Mouse (Mus musculus) heart, adult 2 months (tissue): Measurements from ENCODE around the gene Ctnnb1. TPM values are rescaled to one million over a fixed set of nuclear protein-coding genes. Genes with fewer than 3 reads are reported as not detected.

Experiments used
- DNase-seq, 2 experiments: peaks; one replicate each; pipeline ENCODE4 v3.0.0; 2021
- H3K27ac ChIP-seq: fragments of 200-600 bp; 2 replicates; pipeline ENCODE4 v1.8.1; 2022
- H3K27me3 ChIP-seq: fragments of 200-500 bp; 2 replicates; pipeline ENCODE4 v1.6.1; 2012; ENCODE audit warnings: mild to moderate bottlenecking, low read length, inconsistent platforms, mixed read lengths; ENCODE audit not compliant: control insufficient read depth, insufficient read depth
- H3K36me3 ChIP-seq: fragments of 200-500 bp; 2 replicates; pipeline ENCODE4 v1.6.1; 2012; ENCODE audit warnings: low read length, inconsistent platforms; ENCODE audit not compliant: control insufficient read depth, insufficient read depth
- H3K4me1 ChIP-seq: fragments of 200-500 bp; 2 replicates; pipeline ENCODE4 v1.6.1; 2011; ENCODE audit warnings: low read length; ENCODE audit not compliant: control insufficient read depth, insufficient read depth
- H3K4me3 ChIP-seq: fragments of 200-600 bp; 2 replicates; pipeline ENCODE4 v1.8.1; 2022
- H3K79me2 ChIP-seq: fragments of 200-500 bp; replicated peaks from 2 replicates; pipeline ENCODE4 v1.6.1; 2012; ENCODE audit warnings: mild to moderate bottlenecking, inconsistent platforms, low read length, moderate library complexity, mixed read lengths; ENCODE audit not compliant: control insufficient read depth, insufficient read depth
- H3K9ac ChIP-seq: fragments of 200-500 bp; 2 replicates; pipeline ENCODE4 v1.6.1; 2012; ENCODE audit warnings: low read depth, mild to moderate bottlenecking, control low read depth, inconsistent platforms, low read length, mixed read lengths
- CTCF ChIP-seq: fragments of 200-600 bp; IDR thresholded peaks from 2 replicates; pipeline ENCODE4 v1.8.1; 2022; ENCODE audit warnings: antibody characterized with exemption, mild to moderate bottlenecking, moderate library complexity
- EP300 ChIP-seq: fragments of 200-500 bp; IDR thresholded peaks from 2 replicates; pipeline ENCODE4 v1.6.1; 2011; ENCODE audit warnings: low read depth, low read length, control low read depth; ENCODE audit not compliant: insufficient read depth
- POLR2A ChIP-seq: fragments of 200-500 bp; IDR thresholded peaks from 2 replicates; pipeline ENCODE4 v1.6.1; 2011; ENCODE audit warnings: mild to moderate bottlenecking, low read depth, low read length, control low read depth; ENCODE audit not compliant: insufficient read depth
- WGBS: fragments of 180-500 bp; shearing (Covaris S2); methylation state at CpG from one replicate; pipeline ENCODE4 v1.1.7; 2018; 5-methylcytosine and 5-hydroxymethylcytosine counted together
- intact Hi-C: fragments of 180-260 bp; cut with DNase I; formaldehyde crosslinking; loops from one replicate; pipeline ENCODE4 v1.15.1; 2025
- long read RNA-seq: library from polyadenylated mRNA; stranded (forward); transcript quantifications from one replicate; pipeline ENCODE4 v2.0.0, GENCODE M21; 2021
- polyA plus RNA-seq: library from polyadenylated mRNA; depleted of rRNA; stranded (reverse); fragments of >200 nt; gene quantifications from 2 replicates; pipeline ENCODE4 v1.2.3, GENCODE M21; 2012; rRNA removed
- total RNA-seq, 2 experiments: library from RNA; stranded (reverse); gene quantifications; 2 replicates each; pipeline ENCODE4 v1.2.3; 2021

Gene Ctnnb1
- total RNA-seq (100 to 1,000 TPM; 382 to 431 TPM), polyA plus RNA-seq (138 and 180 TPM in 2 replicates)
- long read RNA-seq, transcript Ctnnb1-201 (15 exons, 3,623 nt), result major isoform, 20 of 49 reads
- long read RNA-seq, partial matches to known transcripts, result 19 of 49 reads
- long read RNA-seq, other reads (novel, unspliced or antisense), result 6 of 49 reads

DNA sequence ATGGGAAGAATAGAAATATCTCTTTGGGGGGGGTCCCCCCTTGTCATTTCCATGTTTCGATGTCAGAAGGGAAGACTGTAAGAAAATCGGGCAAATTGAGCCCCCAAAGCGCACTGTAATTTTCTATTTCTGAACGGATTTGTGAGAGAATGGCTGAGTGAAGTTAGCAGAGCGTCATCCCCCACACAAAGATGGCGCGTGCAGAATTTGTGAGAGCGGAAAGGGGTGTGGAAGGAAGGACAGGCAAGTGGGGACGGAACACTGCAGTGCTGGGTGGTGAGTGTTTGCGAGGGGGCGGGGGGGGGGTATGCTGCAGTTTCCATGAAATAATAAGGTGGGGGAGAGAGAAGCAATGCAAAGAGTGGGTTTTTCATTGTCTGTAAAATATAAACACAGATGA is at the start of gene Ctnnb1:
TSS of gene Ctnnb1 (plus strand) at position 136 of the 400 bp plus-strand sequence.
- TF ChIP-seq POLR2A (no peak), CTCF (no peak), EP300 (no peak)
- no peak for DNase-seq
- Histone ChIP-seq H3K9ac (no peak within 1 kb of the TSS), H3K36me3 (no peaks in the 10 kb centered on the region), H3K27ac (no peak within 1 kb of the TSS), H3K79me2 (no peaks in the 10 kb centered on the region), H3K27me3 (no peaks in the 10 kb centered on the region), H3K4me3 (no peak within 1 kb of the TSS), H3K4me1 (peaks cover 3% of the 10 kb centered on the region; the same call in 1 of the 2 replicates)
- intact Hi-C loops, result no loop called here
- 89% methylated on average over 11 of the region's 11 CpGs for WGBS

- intact Hi-C loops, result loop anchor here (5.0 kb wide), 1 partner anchor 33 kb away; no protein-coding TSS in a partner anchor
- DNase-seq, result peak; percentile 45 to 51
- peak overlapping the region; percentile 11; the same call in 1 of the 2 replicates for H3K9ac ChIP-seq
- TF ChIP-seq POLR2A (no peak), EP300 (peak; percentile 78)
- no peaks in the 10 kb centered on the region; the same call in 1 of the 2 replicates for H3K36me3 ChIP-seq
- H3K4me3 ChIP-seq, result no peak overlapping the region
- peak overlapping the region; percentile 84 for H3K27ac ChIP-seq
- H3K79me2 ChIP-seq, result no peaks in the 10 kb centered on the region; the same call in 1 of the 2 replicates
- H3K4me1 ChIP-seq, result peaks cover 10% of the 10 kb centered on the region
- 47% methylated on average over 9 of the region's 9 CpGs for WGBS
- no peaks in the 10 kb centered on the region for H3K27me3 ChIP-seq
Observed at GRCm38 (mm10) chr9:120880286-120880685, 48.7 kb upstream of the Ctnnb1 start.

DNA sequence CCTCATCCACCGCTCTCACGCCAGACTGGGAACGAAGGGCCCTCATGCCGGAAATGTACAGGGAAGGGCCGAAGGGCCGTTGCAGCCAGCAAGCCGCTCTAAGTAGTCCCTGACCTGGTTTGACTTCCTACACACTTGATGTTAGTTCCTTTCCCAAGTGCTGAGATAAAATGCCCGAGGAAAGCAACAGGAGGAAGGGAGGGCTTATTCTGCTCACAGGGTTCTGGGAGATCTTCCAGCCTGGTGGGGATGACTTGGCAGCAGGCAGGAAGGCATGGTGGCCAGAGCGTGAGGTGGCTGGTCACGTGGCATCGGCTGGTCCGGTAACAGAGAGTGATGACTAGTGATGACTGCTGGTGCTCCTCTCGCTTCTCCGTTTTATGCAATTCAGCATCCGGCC is 47.9 kb upstream of the Ctnnb1 start:
- H3K27ac ChIP-seq, result peak overlapping the region; percentile 84
- H3K27me3 ChIP-seq, result no peaks in the 10 kb centered on the region
- DNase-seq, result peak; percentile 70 to 85
- intact Hi-C loops, result loop anchor here (5.0 kb wide), 1 partner anchor 34 kb away; no protein-coding TSS in a partner anchor
- WGBS, result 42% methylated on average over 15 of the region's 15 CpGs
- no peaks in the 10 kb centered on the region; the same call in 1 of the 2 replicates for H3K36me3 ChIP-seq
- H3K79me2 ChIP-seq, result no peaks in the 10 kb centered on the region; the same call in 1 of the 2 replicates
- no peak for TF ChIP-seq POLR2A
- TF ChIP-seq EP300, result peak; percentile 94
- H3K4me3 ChIP-seq, result no peak overlapping the region
- H3K4me1 ChIP-seq, result peaks cover 10% of the 10 kb centered on the region
- H3K9ac ChIP-seq, result peak overlapping the region; percentile 3; the same call in 1 of the 2 replicates

DNA sequence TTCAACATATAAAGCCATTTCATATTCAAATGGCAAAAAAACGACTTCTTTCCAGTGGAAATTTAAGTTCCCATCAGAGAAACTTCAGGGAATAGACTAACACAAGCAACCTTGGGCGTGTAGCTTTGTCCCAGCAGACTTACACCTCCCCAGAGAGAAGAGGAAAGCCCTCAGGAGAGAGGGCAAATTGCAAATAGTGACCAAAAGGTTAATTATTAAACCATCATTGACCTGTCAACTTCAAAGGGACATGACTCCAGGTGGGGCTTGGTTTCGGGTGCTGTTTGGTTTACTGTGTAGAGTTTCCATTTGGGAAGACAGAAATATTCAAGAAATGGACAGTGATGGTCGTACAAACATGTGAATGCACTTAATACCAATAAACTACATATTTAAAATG is 47.2 kb upstream of the Ctnnb1 start:
- TF ChIP-seq POLR2A (no peak), CTCF (no peak)
- intact Hi-C loops, result loop anchor here (5.0 kb wide), 1 partner anchor 35 kb away; no protein-coding TSS in a partner anchor
- DNase-seq, result no peak
- 81% methylated on average over 4 of the region's 4 CpGs for WGBS
- H3K27ac ChIP-seq, result no peak overlapping the region
- H3K4me3 ChIP-seq, result no peak overlapping the region
- no peaks in the 10 kb centered on the region; the same call in 1 of the 2 replicates for H3K36me3 ChIP-seq
- H3K9ac ChIP-seq, result no peak overlapping the region
- H3K27me3 ChIP-seq, result no peaks in the 10 kb centered on the region
- no peaks in the 10 kb centered on the region; the same call in 1 of the 2 replicates for H3K79me2 ChIP-seq
- peaks cover 10% of the 10 kb centered on the region for H3K4me1 ChIP-seq

- H3K79me2 ChIP-seq, result no peaks in the 10 kb centered on the region
- H3K4me1 ChIP-seq, result peaks cover 9% of the 10 kb centered on the region
- H3K9ac ChIP-seq, result no peak overlapping the region
- DNase-seq, result no peak
- intact Hi-C loops, result loop anchor here (5.0 kb wide), 1 partner anchor 37 kb away; no protein-coding TSS in a partner anchor
- H3K4me3 ChIP-seq, result no peak overlapping the region
- no peak for TF ChIP-seq CTCF
- TF ChIP-seq EP300, result no peak
- TF ChIP-seq POLR2A, result no peak
- WGBS, result 50% methylated on average over 10 of the region's 10 CpGs
- H3K27ac ChIP-seq, result no peak overlapping the region; the same call in 1 of the 2 replicates
- no peaks in the 10 kb centered on the region; the same call in 1 of the 2 replicates for H3K36me3 ChIP-seq
- H3K27me3 ChIP-seq, result no peaks in the 10 kb centered on the region
Observed at GRCm38 (mm10) chr9:120884726-120885125, 44.3 kb upstream of the Ctnnb1 start.

DNA sequence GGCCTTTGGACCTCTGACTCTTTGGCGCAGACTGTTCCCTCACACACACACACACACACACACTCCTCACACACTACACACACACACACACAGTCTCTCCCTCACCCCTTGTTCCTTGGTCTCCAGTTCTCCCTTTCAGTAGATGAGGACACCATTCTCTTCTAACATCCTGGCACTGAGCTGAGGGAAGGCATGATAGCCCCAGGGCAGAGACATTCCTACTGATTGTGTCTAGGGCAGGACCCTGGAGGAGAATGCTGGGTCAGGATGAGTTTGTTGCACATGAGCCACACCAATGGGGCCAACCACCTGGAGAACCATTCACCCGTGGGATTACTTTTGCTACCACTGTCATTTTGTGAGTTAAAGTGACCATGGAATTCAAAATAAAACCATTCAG is 41.4 kb upstream of the Ctnnb1 start:
- no peaks in the 10 kb centered on the region for H3K36me3 ChIP-seq
- WGBS, result 86% methylated on average over 2 of the region's 2 CpGs
- intact Hi-C loops, result no loop called here

More for the DNA sequence above, 41.4 kb upstream of the Ctnnb1 start:
- no peak for DNase-seq
- H3K4me1 ChIP-seq, result no peaks in the 10 kb centered on the region; the same call in 1 of the 2 replicates
- no peak overlapping the region for H3K27ac ChIP-seq
- TF ChIP-seq EP300, result no peak
- no peak for TF ChIP-seq POLR2A
- no peak for TF ChIP-seq CTCF
- no peaks in the 10 kb centered on the region for H3K27me3 ChIP-seq
- no peak overlapping the region for H3K4me3 ChIP-seq
- no peaks in the 10 kb centered on the region for H3K79me2 ChIP-seq
- no peak overlapping the region for H3K9ac ChIP-seq
